Mouse (Mus musculus) induced T-regulatory cell, adult 2 months (primary cell): ENCODE measurements around the gene Fggy.

Source experiments
- DNase-seq: peaks from one replicate; pipeline ENCODE4 v3.0.0-alpha.2; 2012; ENCODE audit warnings: low read depth

Fggy gene

DNA sequence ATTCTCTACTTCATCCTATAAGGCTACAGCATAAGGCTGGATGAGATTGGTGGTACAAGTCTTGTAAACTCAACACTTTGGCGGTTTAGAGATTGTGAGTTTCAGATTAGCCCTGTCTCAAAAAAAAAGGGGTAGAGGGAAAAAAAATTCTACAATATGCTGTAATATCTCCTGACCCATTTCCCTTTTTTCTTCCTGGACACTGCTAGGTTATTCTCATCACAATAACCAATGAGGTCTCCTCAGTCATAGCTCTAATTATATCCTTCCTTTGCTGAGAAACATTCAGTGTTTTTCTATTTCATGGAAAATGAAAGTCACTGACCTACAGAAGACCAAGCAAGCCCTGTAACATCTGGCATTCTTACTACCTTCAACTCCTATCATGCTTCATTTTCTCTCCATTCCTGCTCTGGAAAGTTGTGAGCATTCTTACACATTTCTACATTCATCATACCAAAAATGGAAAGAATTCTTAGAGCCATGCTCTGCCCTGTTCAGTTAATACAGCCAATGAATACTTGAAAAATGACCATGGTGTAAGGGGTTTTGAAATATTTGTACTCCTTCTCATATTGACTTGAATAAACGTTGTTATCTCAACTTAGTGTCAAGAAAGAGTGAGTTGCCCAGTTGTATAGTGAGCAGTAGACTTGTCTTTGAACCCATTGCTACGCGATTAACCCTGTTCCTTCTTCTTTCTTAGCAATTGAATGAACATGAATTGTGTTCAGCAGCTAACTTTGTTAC is 227.0 kb downstream of the Fggy start:
- DNase-seq: no peak

GRCm38 (mm10) chr4:95787609-95788008 is 230.3 kb downstream of the Fggy start:
- DNase-seq: no peak

DNA sequence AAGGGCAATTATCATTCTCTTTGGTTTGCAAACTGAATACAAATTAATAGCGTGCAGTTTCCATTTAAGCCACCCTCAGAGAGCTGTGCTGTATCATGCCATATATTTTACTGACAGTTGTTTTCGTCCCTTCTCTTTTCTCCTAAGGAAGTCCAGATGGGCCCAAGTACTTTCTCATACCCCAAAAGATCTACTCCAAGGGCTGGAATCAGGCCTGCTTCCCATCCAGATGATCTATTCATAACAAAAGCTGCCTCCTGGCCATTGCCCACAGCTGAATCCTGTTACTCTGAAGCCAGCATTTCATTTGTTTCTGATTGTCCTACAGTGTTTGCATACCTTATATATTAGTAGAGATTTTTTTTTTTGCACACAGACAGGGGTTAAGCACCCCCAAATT is 231.6 kb downstream of the Fggy start:
- DNase-seq: no peak

GRCm38 (mm10) chr4:95791913-95792475 is 234.7 kb downstream of the Fggy start:
- DNase-seq: no peak

- no peak for DNase-seq
Measured at GRCm38 (mm10) chr4:95793647-95794328, 236.5 kb downstream of the Fggy start.

- DNase-seq: no peak
Measured at GRCm38 (mm10) chr4:95794651-95795050, 237.3 kb downstream of the Fggy start.

GRCm38 (mm10) chr4:95795283-95795682 is 238.0 kb downstream of the Fggy start:
- no peak for DNase-seq

DNA sequence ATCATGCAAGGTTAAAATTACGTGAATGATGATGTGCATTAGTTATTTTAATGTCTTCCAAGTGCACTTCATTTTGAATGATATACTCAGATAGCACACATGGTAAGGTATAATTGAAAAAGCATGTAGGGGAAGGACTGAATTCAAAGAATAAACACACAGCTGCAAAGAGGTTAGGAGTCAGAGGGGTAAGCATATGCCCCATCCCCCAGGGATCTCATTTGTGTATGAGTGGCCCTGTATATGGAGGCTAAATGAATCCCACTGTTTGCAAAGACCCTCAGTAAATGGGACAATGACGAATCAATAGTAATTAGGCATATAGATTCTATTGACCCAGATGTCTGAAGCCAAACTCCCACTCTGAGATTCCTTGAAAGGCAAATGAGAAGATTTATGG is 262.3 kb downstream of the Fggy start:
- DNase-seq: no peak

GRCm38 (mm10) chr4:95821906-95822579 is 264.7 kb downstream of the Fggy start:
- DNase-seq: peak; percentile 1

- DNase-seq: no peak
Measured at GRCm38 (mm10) chr4:95828164-95828563, 270.9 kb downstream of the Fggy start.

DNA sequence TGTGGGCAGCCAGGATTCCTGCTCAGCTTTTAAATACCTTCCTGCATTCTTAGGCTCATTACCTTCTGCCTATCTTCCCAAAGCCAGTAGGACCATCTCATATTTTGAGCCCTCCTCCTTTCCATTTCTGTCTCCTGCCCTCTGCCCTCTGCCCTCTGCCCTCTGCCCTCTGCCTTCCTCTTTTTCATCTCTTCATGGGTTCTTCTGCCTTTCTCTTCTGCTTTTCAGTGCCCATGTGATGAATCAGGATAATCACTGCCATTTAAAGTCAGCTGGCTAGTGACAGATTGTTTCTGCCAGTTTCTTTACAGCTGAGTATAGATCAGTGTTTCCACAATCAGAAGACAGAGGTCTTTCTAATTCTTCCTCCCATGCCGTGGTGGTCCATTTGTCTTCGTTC is 273.0 kb downstream of the Fggy start:
- no peak for DNase-seq

DNA sequence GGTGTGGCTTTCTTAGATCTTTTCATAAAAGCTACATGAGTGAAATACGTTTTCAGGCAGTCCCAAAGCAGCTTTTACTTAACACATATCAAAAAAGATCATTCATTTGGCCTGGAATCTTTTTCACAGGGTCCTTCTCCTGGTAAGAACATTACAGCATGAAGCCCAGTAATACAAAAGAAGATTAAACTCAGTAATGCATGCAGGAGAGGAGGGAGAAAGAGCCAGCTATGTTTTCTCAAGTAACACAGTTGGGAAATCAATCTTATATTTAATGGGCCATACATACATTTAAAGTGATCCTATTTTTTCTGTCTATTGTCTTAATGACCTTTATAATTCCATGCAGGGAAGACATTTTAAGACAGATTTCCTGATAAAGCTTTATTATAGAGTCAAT is 282.6 kb downstream of the Fggy start:
- no peak for DNase-seq

DNA sequence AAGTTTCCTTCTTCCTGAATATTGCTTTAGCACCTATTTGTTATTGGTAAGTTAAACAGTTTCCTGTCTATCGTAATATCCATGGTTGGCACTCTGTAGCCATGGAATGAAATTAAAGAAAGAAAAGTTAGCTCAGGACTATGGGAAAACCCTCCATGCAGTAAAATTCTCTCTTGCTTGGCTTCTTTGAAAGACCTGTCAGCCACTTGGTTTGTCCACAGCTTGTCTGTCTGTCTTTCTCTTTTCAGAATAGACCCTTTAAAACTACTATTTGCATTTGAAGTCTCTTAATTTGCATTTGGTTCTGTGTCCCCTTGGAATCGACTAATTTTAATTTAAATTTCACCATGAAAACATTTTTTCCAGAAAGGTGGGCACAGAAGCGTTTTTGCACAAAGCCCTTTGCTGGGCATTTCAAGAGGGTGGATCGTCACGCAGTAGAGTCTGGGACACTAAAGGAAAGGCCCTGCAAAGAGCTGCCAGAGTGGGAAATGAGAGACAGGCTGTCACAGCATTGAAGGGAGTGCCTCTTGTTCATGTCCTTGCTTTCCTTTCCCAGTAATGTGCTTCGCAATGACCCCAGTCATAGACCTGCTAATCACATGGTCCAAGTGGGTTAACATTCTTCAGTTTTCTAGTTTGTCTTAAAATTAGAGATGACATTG is 283.2 kb downstream of the Fggy start:
- DNase-seq: no peak

- no peak for DNase-seq
Measured at GRCm38 (mm10) chr4:95845981-95846617, 288.8 kb downstream of the Fggy start.

DNA sequence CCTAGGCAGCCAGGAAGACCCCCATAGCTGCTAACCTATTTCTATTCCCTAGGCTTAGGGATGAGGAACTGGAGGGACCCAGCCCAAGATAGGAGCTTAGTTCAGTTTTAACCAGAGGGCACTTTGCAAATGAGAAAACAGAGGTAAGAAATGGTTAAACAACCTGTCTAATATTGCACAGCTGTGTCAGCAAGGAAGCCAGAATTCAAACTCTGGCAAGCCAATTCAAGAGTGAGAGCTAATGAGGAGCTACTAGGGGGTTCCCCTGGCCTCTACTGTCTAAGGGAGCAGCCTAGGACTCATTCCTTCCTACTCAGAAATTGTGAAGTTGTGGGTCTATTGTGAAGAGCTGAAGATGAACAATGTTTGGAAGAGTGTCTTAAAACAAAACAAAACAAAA is 289.9 kb downstream of the Fggy start:
- no peak for DNase-seq

- DNase-seq: no peak
Measured at GRCm38 (mm10) chr4:95847664-95848063, 290.4 kb downstream of the Fggy start.

DNA sequence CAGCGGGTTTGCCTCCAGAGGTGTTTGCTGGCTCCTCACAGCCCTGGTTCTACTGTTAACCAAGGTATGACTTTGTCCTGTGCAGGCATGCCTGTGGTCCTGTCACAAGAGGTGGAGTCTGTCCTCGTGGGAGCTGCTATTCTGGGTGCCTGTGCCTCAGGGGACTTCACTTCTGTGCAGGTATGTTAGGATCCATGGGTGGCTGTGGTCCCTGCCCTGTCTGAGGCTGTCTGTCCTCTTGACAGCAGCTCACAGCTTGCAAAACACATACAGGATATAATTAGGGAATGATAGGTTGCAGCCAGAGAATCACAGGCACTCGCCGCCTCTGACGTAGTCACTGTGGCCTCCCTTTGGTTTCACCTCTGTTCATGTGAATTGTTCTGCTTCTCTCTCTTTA is 292.2 kb downstream of the Fggy start:
- DNase-seq: no peak

DNA sequence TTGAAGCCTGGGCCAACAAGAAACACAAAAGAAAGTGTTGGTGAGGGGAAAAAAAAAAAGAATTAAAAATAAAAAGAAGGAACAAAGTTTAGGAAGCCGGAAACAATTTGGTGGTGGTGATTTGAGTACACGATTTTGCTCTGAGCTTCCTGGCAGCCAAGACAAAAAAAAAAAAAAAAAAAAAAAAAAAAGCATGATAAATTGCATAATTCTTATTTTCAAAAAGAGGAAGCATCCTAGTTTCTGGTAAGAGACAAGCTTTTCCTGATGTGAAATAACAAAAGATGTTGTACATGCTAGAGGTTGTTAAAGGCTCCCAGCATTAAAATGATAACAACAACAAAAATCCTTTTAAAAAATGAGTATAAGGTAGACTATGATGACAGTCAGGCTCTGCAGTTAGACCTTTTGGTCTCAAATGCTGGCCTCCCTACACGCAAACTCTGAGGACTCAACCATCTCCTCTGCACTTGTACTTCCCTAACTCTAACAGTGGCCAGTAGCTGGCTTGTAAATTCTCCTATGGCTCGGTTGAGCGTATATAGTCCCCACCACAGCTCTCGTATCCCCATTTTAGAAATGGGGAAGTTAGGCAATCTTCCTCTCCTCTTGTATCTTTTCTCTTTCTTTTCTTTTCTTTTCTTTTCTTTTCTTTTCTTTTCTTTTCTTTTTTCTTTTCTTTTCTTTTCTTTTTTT is 292.9 kb downstream of the Fggy start:
- DNase-seq: no peak

DNA sequence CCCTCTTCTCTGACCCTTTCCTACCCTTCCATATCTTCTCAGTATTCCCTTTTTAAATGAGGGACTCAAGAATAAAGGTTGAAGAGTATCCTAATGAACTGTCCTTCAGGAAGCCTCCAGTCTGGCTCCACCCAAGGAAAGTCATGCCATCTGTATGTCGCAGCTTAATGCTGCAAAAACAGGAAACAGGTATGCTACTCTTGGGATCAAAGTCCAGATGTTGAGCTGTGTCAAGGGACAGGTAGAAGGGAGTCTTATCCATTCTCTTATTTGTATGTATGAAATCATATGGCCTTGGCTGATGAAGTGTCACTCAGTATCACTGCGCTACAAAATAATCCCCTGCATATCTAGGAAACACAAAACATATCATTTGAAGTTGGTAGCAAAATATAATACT is 294.9 kb downstream of the Fggy start:
- DNase-seq: no peak

GRCm38 (mm10) chr4:95856008-95856407 is 298.7 kb downstream of the Fggy start:
- DNase-seq: no peak

GRCm38 (mm10) chr4:95860601-95861000 is 303.3 kb downstream of the Fggy start:
- no peak for DNase-seq
